Mouse (Mus musculus) frontal cortex, postnatal 14 days (tissue): ENCODE measurements around the gene Lcp2.
"Not testable (repeated sequence)": the region's sequence is repeated elsewhere in the genome, so short reads cannot be mapped to it uniquely, and the experiment has no call there.

Source experiments
- DNase-seq, 2 experiments: peaks; one replicate each; pipeline ENCODE4 v3.0.0; 2022; ENCODE audit warnings: low spot score in 2 of 2

Gene Lcp2

GRCm38 (mm10) chr11:34086164-34086751, 39.5 kb downstream of the Lcp2 start:
- no peak for DNase-seq

GRCm38 (mm10) chr11:34087064-34087463, 40.3 kb downstream of the Lcp2 start:
- DNase-seq = no peak

GRCm38 (mm10) chr11:34098422-34098821, 51.7 kb downstream of the Lcp2 start, which contains the start of gene 4930469K13Rik:
Gene 4930469K13Rik, minus strand, starts transcription at chr11:34098554.
- DNase-seq = no peak

- DNase-seq = no peak
Observed at GRCm38 (mm10) chr11:34101827-34102226, 55.1 kb downstream of the Lcp2 start.

GRCm38 (mm10) chr11:34104919-34105318, 58.2 kb downstream of the Lcp2 start:
- no peak for DNase-seq

- no peak for DNase-seq
Observed at GRCm38 (mm10) chr11:34109260-34109659, 62.5 kb downstream of the Lcp2 start.

GRCm38 (mm10) chr11:34111940-34112339, 65.2 kb downstream of the Lcp2 start:
- DNase-seq = no peak

- DNase-seq = peak; percentile 9 to 16
Observed at GRCm38 (mm10) chr11:34112781-34113380, 66.2 kb downstream of the Lcp2 start.

- DNase-seq = no peak
Observed at GRCm38 (mm10) chr11:34113760-34114159, 67.0 kb downstream of the Lcp2 start.

GRCm38 (mm10) chr11:34116572-34117135, 69.9 kb downstream of the Lcp2 start:
- no peak for DNase-seq

- DNase-seq = no peak
Observed at GRCm38 (mm10) chr11:34117581-34117980, 70.9 kb downstream of the Lcp2 start.

- no peak for DNase-seq
Observed at GRCm38 (mm10) chr11:34118319-34118718, 71.6 kb downstream of the Lcp2 start.

- DNase-seq = no peak
Observed at GRCm38 (mm10) chr11:34123147-34123546, 76.4 kb downstream of the Lcp2 start.

- DNase-seq = no peak
Observed at GRCm38 (mm10) chr11:34124852-34125251, 78.1 kb downstream of the Lcp2 start.

GRCm38 (mm10) chr11:34125727-34126126, 79.0 kb downstream of the Lcp2 start:
- DNase-seq = not testable (repeated sequence)

GRCm38 (mm10) chr11:34128412-34128811, 81.7 kb downstream of the Lcp2 start:
- DNase-seq = no peak

- no peak for DNase-seq
Observed at GRCm38 (mm10) chr11:34139296-34139695, 92.6 kb downstream of the Lcp2 start.
